Mouse (Mus musculus): Measurements from ENCODE around the gene Grk2. TPM values are rescaled to one million over a fixed set of nuclear protein-coding genes. Genes with fewer than 3 reads are reported as not detected.

The Grk2 gene
- polyA plus RNA-seq, 1 experiment: 56.3 TPM

- peaks cover 34% of the 10 kb centered on the region for H3K79me2 ChIP-seq (ENCODE audit: control insufficient read depth, insufficient read depth)
- peak overlapping the region; percentile 98 for H3K4me2 ChIP-seq (ENCODE audit: low read depth)
- no peak for TF ChIP-seq SRF (IDR thresholded peaks at IDR 0.05; ENCODE audit: control insufficient read depth, insufficient read length, low read depth)
- TF ChIP-seq MAX (IDR thresholded peaks at IDR 0.05; ENCODE audit: low read depth): no peak
- H3K36me3 ChIP-seq (ENCODE audit: control insufficient read depth, insufficient read depth): peaks cover 21% of the 10 kb centered on the region
- H3ac ChIP-seq (ENCODE audit: control insufficient read depth, insufficient read length): peak overlapping the region; percentile 45
- peak overlapping the region; percentile 93 for H3K4me3 ChIP-seq
- H3K27me3 ChIP-seq (ENCODE audit: control insufficient read depth, insufficient read depth, insufficient read length): no peaks in the 10 kb centered on the region
Measured at GRCm38 (mm10) chr19:4333100-4333775, 27.2 kb upstream of the Grk2 start.

GRCm38 (mm10) chr19:4332653-4333052 lies 26.6 kb upstream of the Grk2 start:
- Histone ChIP-seq H3K4me2 (ENCODE audit: low read depth) (peak overlapping the region; percentile 98), H3K36me3 (ENCODE audit: control insufficient read depth, insufficient read depth) (peaks cover 26% of the 10 kb centered on the region), H3K27me3 (ENCODE audit: control insufficient read depth, insufficient read depth, insufficient read length) (no peaks in the 10 kb centered on the region), H3K4me3 (peak overlapping the region; percentile 93), H3ac (ENCODE audit: control insufficient read depth, insufficient read length) (peak overlapping the region; percentile 45), H3K79me2 (ENCODE audit: control insufficient read depth, insufficient read depth) (peaks cover 34% of the 10 kb centered on the region)
- TF ChIP-seq TCF12 (IDR thresholded peaks at IDR 0.05; ENCODE audit: insufficient read depth, poor library complexity, severe bottlenecking) (no peak), REST (IDR thresholded peaks at IDR 0.05; ENCODE audit: insufficient read depth, insufficient read length) (no peak), TCF3 (IDR thresholded peaks at IDR 0.05; ENCODE audit: insufficient read length, low read depth) (no peak), MYOG (IDR thresholded peaks at IDR 0.05; ENCODE audit: control insufficient read depth in 1 of 3, insufficient read depth in 1 of 3, insufficient read length in 2 of 3, low read depth in 2 of 3) (no peak), E2F4 (IDR thresholded peaks at IDR 0.05; ENCODE audit: insufficient read depth) (no peak), USF1 (IDR thresholded peaks at IDR 0.05; ENCODE audit: low read depth) (no peak), MYOD1 (IDR thresholded peaks at IDR 0.05; ENCODE audit: control insufficient read depth in 1 of 3, insufficient read length in 2 of 3, low read depth in 2 of 3) (no peak)

- peaks cover 34% of the 10 kb centered on the region for H3K79me2 ChIP-seq (ENCODE audit: control insufficient read depth, insufficient read depth)
Measured at GRCm38 (mm10) chr19:4331273-4331672, 25.3 kb upstream of the Grk2 start.

GRCm38 (mm10) chr19:4330603-4331002 lies 24.6 kb upstream of the Grk2 start:
- peaks cover 46% of the 10 kb centered on the region for H3K36me3 ChIP-seq (ENCODE audit: control insufficient read depth, insufficient read depth)
- no peak overlapping the region for H3K4me3 ChIP-seq
- no peak overlapping the region for H3ac ChIP-seq (ENCODE audit: control insufficient read depth, insufficient read length)
- H3K27me3 ChIP-seq (ENCODE audit: control insufficient read depth, insufficient read depth, insufficient read length): no peaks in the 10 kb centered on the region
- TF ChIP-seq REST (IDR thresholded peaks at IDR 0.05; ENCODE audit: insufficient read depth, insufficient read length): no peak
- TF ChIP-seq TCF3 (IDR thresholded peaks at IDR 0.05; ENCODE audit: insufficient read length, low read depth): no peak
- TF ChIP-seq MYOD1 (IDR thresholded peaks at IDR 0.05; ENCODE audit: control insufficient read depth in 1 of 3, insufficient read length in 2 of 3, low read depth in 2 of 3): no peak
- TF ChIP-seq MAX (IDR thresholded peaks at IDR 0.05; ENCODE audit: low read depth): no peak
- no peak for TF ChIP-seq CEBPB (IDR thresholded peaks at IDR 0.05; ENCODE audit: insufficient read depth, poor library complexity, severe bottlenecking)
- no peak for TF ChIP-seq POLR2A (IDR thresholded peaks at IDR 0.05; ENCODE audit: insufficient read length, low read depth)
- TF ChIP-seq USF1 (IDR thresholded peaks at IDR 0.05; ENCODE audit: low read depth): no peak
- no peak for TF ChIP-seq MYOG (IDR thresholded peaks at IDR 0.05; ENCODE audit: control insufficient read depth in 1 of 3, insufficient read depth in 1 of 3, insufficient read length in 2 of 3, low read depth in 2 of 3)
- H3K4me2 ChIP-seq (ENCODE audit: low read depth): no peak overlapping the region
- peaks cover 34% of the 10 kb centered on the region for H3K79me2 ChIP-seq (ENCODE audit: control insufficient read depth, insufficient read depth)

More at GRCm38 (mm10) chr19:4331273-4331672, 25.3 kb upstream of the Grk2 start:
- H3ac ChIP-seq (ENCODE audit: control insufficient read depth, insufficient read length): no peak overlapping the region
- no peaks in the 10 kb centered on the region for H3K27me3 ChIP-seq (ENCODE audit: control insufficient read depth, insufficient read depth, insufficient read length)
- peaks cover 40% of the 10 kb centered on the region for H3K36me3 ChIP-seq (ENCODE audit: control insufficient read depth, insufficient read depth)
- peak overlapping the region; percentile 98 for H3K4me2 ChIP-seq (ENCODE audit: low read depth)
- TF ChIP-seq MAX (IDR thresholded peaks at IDR 0.05; ENCODE audit: low read depth) (no peak), SRF (IDR thresholded peaks at IDR 0.05; ENCODE audit: control insufficient read depth, insufficient read length, low read depth) (no peak), USF1 (IDR thresholded peaks at IDR 0.05; ENCODE audit: low read depth) (no peak), POLR2A (IDR thresholded peaks at IDR 0.05; ENCODE audit: insufficient read length, low read depth) (no peak), E2F4 (IDR thresholded peaks at IDR 0.05; ENCODE audit: insufficient read depth) (no peak), TCF12 (IDR thresholded peaks at IDR 0.05; ENCODE audit: insufficient read depth, poor library complexity, severe bottlenecking) (no peak), MYOG (IDR thresholded peaks at IDR 0.05; ENCODE audit: control insufficient read depth in 1 of 3, insufficient read depth in 1 of 3, insufficient read length in 2 of 3, low read depth in 2 of 3) (no peak), MYOD1 (IDR thresholded peaks at IDR 0.05; ENCODE audit: control insufficient read depth in 1 of 3, insufficient read length in 2 of 3, low read depth in 2 of 3) (no peak), REST (IDR thresholded peaks at IDR 0.05; ENCODE audit: insufficient read depth, insufficient read length) (no peak), CEBPB (IDR thresholded peaks at IDR 0.05; ENCODE audit: insufficient read depth, poor library complexity, severe bottlenecking) (no peak), TCF3 (IDR thresholded peaks at IDR 0.05; ENCODE audit: insufficient read length, low read depth) (no peak), POLR2AphosphoS2 (IDR thresholded peaks at IDR 0.05; ENCODE audit: insufficient read length, low read depth) (no peak)
- no peak overlapping the region for H3K4me3 ChIP-seq

- H3K4me2 ChIP-seq (ENCODE audit: low read depth): no peak overlapping the region
- H3K4me3 ChIP-seq: no peak overlapping the region
- H3K27me3 ChIP-seq (ENCODE audit: control insufficient read depth, insufficient read depth, insufficient read length): no peaks in the 10 kb centered on the region
- peaks cover 34% of the 10 kb centered on the region for H3K79me2 ChIP-seq (ENCODE audit: control insufficient read depth, insufficient read depth)
- H3ac ChIP-seq (ENCODE audit: control insufficient read depth, insufficient read length): no peak overlapping the region
- TF ChIP-seq SRF (IDR thresholded peaks at IDR 0.05; ENCODE audit: control insufficient read depth, insufficient read length, low read depth): no peak
- TF ChIP-seq MYOG (IDR thresholded peaks at IDR 0.05; ENCODE audit: control insufficient read depth in 1 of 3, insufficient read depth in 1 of 3, insufficient read length in 2 of 3, low read depth in 2 of 3): no peak
- no peak for TF ChIP-seq MYOD1 (IDR thresholded peaks at IDR 0.05; ENCODE audit: control insufficient read depth in 1 of 3, insufficient read length in 2 of 3, low read depth in 2 of 3)
- TF ChIP-seq REST (IDR thresholded peaks at IDR 0.05; ENCODE audit: insufficient read depth, insufficient read length): no peak
- TF ChIP-seq POLR2A (IDR thresholded peaks at IDR 0.05; ENCODE audit: insufficient read length, low read depth): no peak
- TF ChIP-seq USF1 (IDR thresholded peaks at IDR 0.05; ENCODE audit: low read depth): no peak
- no peak for TF ChIP-seq E2F4 (IDR thresholded peaks at IDR 0.05; ENCODE audit: insufficient read depth)
- TF ChIP-seq TCF12 (IDR thresholded peaks at IDR 0.05; ENCODE audit: insufficient read depth, poor library complexity, severe bottlenecking): no peak
- no peak for TF ChIP-seq TCF3 (IDR thresholded peaks at IDR 0.05; ENCODE audit: insufficient read length, low read depth)
- TF ChIP-seq MAX (IDR thresholded peaks at IDR 0.05; ENCODE audit: low read depth): no peak
- TF ChIP-seq CEBPB (IDR thresholded peaks at IDR 0.05; ENCODE audit: insufficient read depth, poor library complexity, severe bottlenecking): no peak
- no peak for TF ChIP-seq POLR2AphosphoS2 (IDR thresholded peaks at IDR 0.05; ENCODE audit: insufficient read length, low read depth)
- H3K36me3 ChIP-seq (ENCODE audit: control insufficient read depth, insufficient read depth): peaks cover 55% of the 10 kb centered on the region
Measured at GRCm38 (mm10) chr19:4328737-4329304, 22.8 kb upstream of the Grk2 start.

Measured in myocyte (in vitro differentiated cells).